Mouse (Mus musculus) ES-Bruce4 (cell line): ENCODE data around the gene Gm15446. TPM values are rescaled to one million over a fixed set of nuclear protein-coding genes. Genes with fewer than 3 reads are reported as not detected.
"Not testable (repeated sequence)": the region's sequence is repeated elsewhere in the genome, so short reads cannot be mapped to it uniquely, and the experiment has no call there.

ENCODE experiments used
- H3K27ac ChIP-seq: 2 replicates; pipeline ENCODE4 v1.5.1; 2012; ENCODE audit warnings: low read length, inconsistent platforms; ENCODE audit not compliant: insufficient read depth
- H3K27me3 ChIP-seq: 2 replicates; pipeline ENCODE4 v1.6.1; 2012; ENCODE audit warnings: mild to moderate bottlenecking, low read length, inconsistent platforms; ENCODE audit not compliant: control insufficient read depth, poor library complexity, insufficient read depth, severe bottlenecking
- H3K36me3 ChIP-seq: 2 replicates; pipeline ENCODE4 v1.6.1; 2012; ENCODE audit warnings: inconsistent platforms, mild to moderate bottlenecking, low read length, moderate library complexity; ENCODE audit not compliant: control insufficient read depth, poor library complexity, insufficient read depth, severe bottlenecking
- H3K4me1 ChIP-seq: one replicate; pipeline ENCODE4 v1.8.1; 2011; ENCODE audit warnings: low read length; ENCODE audit not compliant: control insufficient read depth, insufficient read depth
- H3K4me3 ChIP-seq: 2 replicates; pipeline ENCODE4 v1.5.1; 2011; ENCODE audit warnings: low read depth, mild to moderate bottlenecking, low read length
- H3K9ac ChIP-seq: 2 replicates; pipeline ENCODE4 v1.6.1; 2012; ENCODE audit warnings: low read depth, mild to moderate bottlenecking, inconsistent platforms; ENCODE audit not compliant: poor library complexity, severe bottlenecking
- H3K9me3 ChIP-seq: replicated peaks from 2 replicates; pipeline ENCODE4 v1.6.1; 2012; ENCODE audit warnings: mild to moderate bottlenecking, low read length, inconsistent platforms; ENCODE audit not compliant: control insufficient read depth, poor library complexity, insufficient read depth, severe bottlenecking
- CTCF ChIP-seq: IDR thresholded peaks from one replicate; pipeline ENCODE4 v1.8.1; 2011; ENCODE audit warnings: low read depth, low read length
- EP300 ChIP-seq: IDR thresholded peaks from 2 replicates; pipeline ENCODE4 v1.6.1; 2011; ENCODE audit warnings: low read depth, low read length; ENCODE audit not compliant: insufficient read depth
- POLR2A ChIP-seq: IDR thresholded peaks from one replicate; pipeline ENCODE4 v1.8.1; 2011; ENCODE audit warnings: low read length; ENCODE audit not compliant: insufficient read depth
- polyA plus RNA-seq: library from polyadenylated mRNA; stranded (reverse); fragments of >200 nt; gene quantifications from 2 replicates; pipeline ENCODE4 v1.2.4, GENCODE M21; 2011; ENCODE audit warnings: low read depth; ENCODE audit not compliant: missing spikeins, insufficient read depth, insufficient read length

Gene Gm15446
- 35.0 and 53.8 TPM in 2 replicates for polyA plus RNA-seq

GRCm38 (mm10) chr5:109923261-109924071, at the start of gene Gm15446:
TSS of gene Gm15446 (plus strand) at chr5:109923400.
- not testable (repeated sequence) for H3K36me3 ChIP-seq, H3K27me3 ChIP-seq, H3K9me3 ChIP-seq, H3K4me1 ChIP-seq
- peak within 1 kb of the TSS; percentile 71 for H3K9ac ChIP-seq
- H3K4me3 ChIP-seq = peak within 1 kb of the TSS; percentile 93
- H3K27ac ChIP-seq = peak within 1 kb of the TSS; percentile 29

- Histone ChIP-seq H3K9ac (peak overlapping the region; percentile 71), H3K9me3 (peaks cover 11% of the 10 kb centered on the region; the same call in 1 of the 2 replicates), H3K4me3 (peak overlapping the region; percentile 50; the same call in 1 of the 2 replicates)
- not testable (repeated sequence) for H3K4me1 ChIP-seq, H3K36me3 ChIP-seq, H3K27me3 ChIP-seq, H3K27ac ChIP-seq
Observed at GRCm38 (mm10) chr5:109924129-109924528, 929 bp downstream of the Gm15446 start.

GRCm38 (mm10) chr5:109924936-109925335, 1.7 kb downstream of the Gm15446 start:
- Histone ChIP-seq H3K4me3 (no peak overlapping the region), H3K9me3 (peaks cover 13% of the 10 kb centered on the region), H3K27me3 (no peaks in the 10 kb centered on the region), H3K36me3 (peaks cover 4% of the 10 kb centered on the region; the same call in 1 of the 2 replicates), H3K9ac (0 out of 2 replicates have a peak overlapping the region, but pooled peaks have one; percentile 48), H3K27ac (no peak overlapping the region), H3K4me1 (no peaks in the 10 kb centered on the region)
- TF ChIP-seq POLR2A (no peak), CTCF (no peak), EP300 (no peak)

GRCm38 (mm10) chr5:109950281-109950680, 27.1 kb downstream of the Gm15446 start:
- Histone ChIP-seq H3K4me3 (no peak overlapping the region), H3K4me1 (peaks cover 3% of the 10 kb centered on the region), H3K9me3 (peaks cover 7% of the 10 kb centered on the region), H3K27me3 (no peaks in the 10 kb centered on the region), H3K27ac (no peak overlapping the region), H3K9ac (no peak overlapping the region), H3K36me3 (no peaks in the 10 kb centered on the region)
- no peak for TF ChIP-seq POLR2A
- 0 out of 2 replicates have a peak, but pooled peaks have one; percentile 25 for TF ChIP-seq EP300

- H3K9me3 ChIP-seq, H3K36me3 ChIP-seq, H3K27me3 ChIP-seq, H3K4me1 ChIP-seq, H3K4me3 ChIP-seq: not testable (repeated sequence)
- peak overlapping the region; percentile 99 for H3K27ac ChIP-seq
- H3K9ac ChIP-seq = 0 out of 2 replicates have a peak overlapping the region, but pooled peaks have one; percentile 41
Observed at GRCm38 (mm10) chr5:109980743-109981142, 57.5 kb downstream of the Gm15446 start.

Other genes starting within 250 kb of the Gm15446 start
- 11.0 and 11.4 TPM in 2 replicates for gene 5430403G16Rik, start 232.4 kb upstream of the Gm15446 start, polyA plus RNA-seq
- gene 4930522L14Rik, start 171.5 kb upstream of the Gm15446 start, polyA plus RNA-seq = 31.0 and 41.5 TPM in 2 replicates
- 40.2 and 54.1 TPM in 2 replicates for gene Zfp932, start 73.1 kb downstream of the Gm15446 start, polyA plus RNA-seq
- 18.2 and 21.5 TPM in 2 replicates for gene Gm17655, start 149.1 kb downstream of the Gm15446 start, polyA plus RNA-seq
- gene Gm35315, start 171.0 kb downstream of the Gm15446 start, polyA plus RNA-seq = 13.5 and 16.9 TPM in 2 replicates
- 2.9 and 6.4 TPM in 2 replicates for gene Plcxd1, start 176.6 kb downstream of the Gm15446 start, polyA plus RNA-seq
- 29.7 and 38.7 TPM in 2 replicates for gene Gtpbp6, start 184.8 kb downstream of the Gm15446 start, polyA plus RNA-seq
- gene Zfp605, start 186.7 kb downstream of the Gm15446 start, polyA plus RNA-seq = 8.5 and 9.8 TPM in 2 replicates
- gene Chfr, start 212.4 kb downstream of the Gm15446 start, polyA plus RNA-seq = 62.5 and 63.6 TPM in 2 replicates